Mouse (Mus musculus) fibroblast of lung, adult 2 months (primary cell): Measurements from ENCODE around the gene Ifnz.
A peak's percentile ranks its signal among the peaks of the same experiment; 100 is the strongest.
"Not testable (repeated sequence)": the region's sequence is repeated elsewhere in the genome, so short reads cannot be mapped to it uniquely, and the experiment has no call there.

Source experiments
- DNase-seq: peaks from one replicate; pipeline ENCODE4 v3.0.0-alpha.2; 2011; ENCODE audit warnings: low read depth

The Ifnz gene

GRCm38 (mm10) chr4:88781831-88782230 is at the start of gene Ifnz:
Gene Ifnz, plus strand, starts transcription at chr4:88782131.
- not testable (repeated sequence) for DNase-seq

GRCm38 (mm10) chr4:88738480-88738879 is 43.5 kb upstream of the Ifnz start:
- peak; percentile 58 for DNase-seq

- no peak for DNase-seq
Measured at GRCm38 (mm10) chr4:88739036-88739435, 42.9 kb upstream of the Ifnz start.

GRCm38 (mm10) chr4:88741426-88741825 is 40.5 kb upstream of the Ifnz start:
- no peak for DNase-seq

DNA sequence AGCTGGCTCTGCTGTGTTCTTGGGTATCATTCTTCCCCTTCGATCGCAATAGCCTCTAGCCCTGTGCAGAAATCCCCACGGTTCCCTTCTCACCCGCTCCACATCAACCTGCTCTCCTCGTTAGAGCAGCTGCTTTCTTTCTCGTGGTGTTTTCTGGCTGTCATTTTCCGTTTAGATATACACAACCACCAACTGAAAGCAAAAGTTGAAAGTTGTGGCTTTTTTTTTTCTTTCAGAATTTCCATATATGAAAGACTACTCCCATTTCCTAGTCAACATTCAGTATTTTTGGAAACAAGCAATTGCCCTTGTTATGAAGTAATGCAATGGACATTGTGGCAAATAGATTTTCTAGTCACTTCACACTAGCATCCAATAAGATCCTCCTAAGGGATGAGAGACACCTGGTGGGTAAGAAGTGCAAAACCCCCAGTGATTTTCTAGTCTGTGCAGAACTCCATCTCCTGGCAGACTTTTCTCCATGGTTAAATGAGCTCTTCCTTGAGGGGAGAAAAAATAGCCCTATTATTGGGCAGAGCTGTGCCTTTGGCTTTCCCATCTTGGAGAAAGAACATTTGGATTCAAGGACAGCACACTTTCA is 39.1 kb upstream of the Ifnz start:
- no peak for DNase-seq

- no peak for DNase-seq
Measured at GRCm38 (mm10) chr4:88744207-88744606, 37.7 kb upstream of the Ifnz start.

DNA sequence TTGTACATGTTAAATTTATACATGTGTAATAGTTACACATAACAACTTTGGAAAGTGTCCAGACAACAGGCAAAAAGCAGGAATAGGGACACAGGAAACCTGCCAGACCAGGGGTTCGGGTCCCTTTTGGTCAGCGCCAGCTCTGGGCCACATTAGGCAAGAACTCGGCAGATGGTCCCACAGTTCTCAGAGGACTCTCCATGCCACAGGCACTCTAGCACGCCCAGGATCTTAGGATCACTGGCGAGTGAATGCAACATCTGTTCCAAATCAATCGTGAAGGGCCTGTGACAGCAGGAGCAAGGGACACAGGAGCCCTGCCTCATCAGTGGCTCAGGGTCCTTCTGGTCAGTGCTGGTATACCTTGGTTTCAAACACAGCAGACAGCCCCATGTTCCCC is 32.0 kb upstream of the Ifnz start:
- no peak for DNase-seq

DNA sequence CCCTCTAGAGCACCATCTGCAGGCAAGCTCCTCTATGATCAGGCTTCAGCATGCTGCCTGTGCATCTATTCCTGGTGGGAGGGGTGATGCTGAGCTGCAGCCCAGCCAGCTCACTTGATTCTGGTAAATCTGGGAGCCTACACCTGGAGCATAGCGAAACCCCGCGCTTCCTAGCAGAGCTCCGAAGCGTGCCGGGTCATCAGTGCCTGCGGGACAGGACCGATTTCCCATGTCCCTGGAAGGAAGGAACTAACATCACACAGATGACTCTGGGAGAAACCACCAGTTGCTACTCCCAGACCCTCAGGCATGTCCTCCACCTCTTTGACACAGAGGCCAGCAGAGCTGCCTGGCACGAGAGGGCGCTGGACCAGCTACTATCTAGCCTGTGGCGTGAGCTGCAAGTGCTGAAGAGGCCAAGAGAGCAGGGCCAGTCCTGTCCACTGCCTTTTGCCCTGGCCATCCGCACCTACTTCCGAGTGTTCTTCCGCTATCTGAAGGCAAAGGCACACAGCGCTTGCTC is 27.1 kb upstream of the Ifnz start, which contains the start of gene Gm13271:
Gm13271 (plus strand) TSS at position 51 of the 523 bp plus-strand sequence.
- not testable (repeated sequence) for DNase-seq

DNA sequence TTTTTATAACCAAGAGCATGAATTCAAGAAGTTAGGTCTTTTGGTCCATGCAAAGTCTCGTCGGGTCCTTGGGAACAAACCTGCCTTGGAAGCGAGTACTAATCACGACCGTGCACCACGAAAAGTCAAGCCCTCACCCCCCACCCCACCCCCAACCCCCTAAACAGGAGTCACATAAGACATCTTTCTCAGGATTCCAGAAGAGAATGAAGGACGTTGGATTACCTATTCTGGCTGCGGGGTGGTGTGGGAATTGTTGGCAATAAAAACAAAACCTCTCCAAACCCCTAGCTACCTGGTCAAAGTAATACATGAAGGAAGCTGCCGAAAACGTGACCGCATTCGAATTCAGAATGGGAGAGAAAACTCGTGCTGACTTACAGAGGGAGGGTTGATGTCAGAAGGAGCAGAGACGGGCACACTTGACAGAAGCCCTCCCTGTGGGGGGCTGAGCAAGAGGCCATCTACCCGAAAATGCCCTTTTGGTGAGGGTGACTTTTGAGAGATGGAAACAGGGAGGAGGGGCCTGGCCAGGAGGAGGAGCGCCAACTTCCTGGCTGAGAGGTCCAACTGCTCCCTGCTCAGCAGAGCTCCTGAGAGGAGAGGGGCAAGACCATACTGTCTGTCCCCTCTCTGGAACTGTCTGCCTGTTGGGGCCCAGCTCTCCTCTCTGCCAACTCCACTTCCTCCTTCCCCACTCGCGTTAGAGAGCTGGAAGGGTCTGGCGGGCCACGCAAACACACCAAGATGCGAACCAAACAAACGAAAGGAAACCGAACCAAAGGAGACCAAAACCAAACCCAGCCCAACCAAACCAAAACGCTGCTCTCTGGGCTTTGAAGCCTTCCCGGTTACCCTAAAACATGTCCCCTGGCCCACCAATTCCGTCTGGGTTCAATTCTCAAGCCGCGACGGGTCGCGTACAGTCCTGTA is 25.1 kb upstream of the Ifnz start:
- DNase-seq = peak; percentile 19

DNA sequence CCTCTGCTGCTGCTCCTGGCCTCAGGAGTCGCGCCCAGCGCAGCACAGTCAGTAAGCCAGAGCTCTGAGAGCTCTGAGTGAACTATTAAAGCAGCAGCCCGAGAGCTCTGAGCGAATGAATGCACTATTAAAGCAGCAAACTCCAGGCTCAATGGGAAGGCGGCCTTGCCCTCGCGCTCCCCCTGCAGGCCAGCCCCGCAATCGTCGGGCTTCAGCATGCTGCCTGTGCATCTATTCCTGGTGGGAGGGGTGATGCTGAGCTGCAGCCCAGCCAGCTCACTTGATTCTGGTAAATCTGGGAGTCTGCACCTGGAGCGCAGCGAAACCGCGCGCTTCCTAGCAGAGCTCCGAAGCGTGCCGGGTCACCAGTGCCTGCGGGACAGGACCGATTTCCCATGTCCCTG is 24.3 kb upstream of the Ifnz start:
- peak; percentile 79 for DNase-seq

GRCm38 (mm10) chr4:88758751-88759150 is 23.2 kb upstream of the Ifnz start:
- DNase-seq = not testable (repeated sequence)

- not testable (repeated sequence) for DNase-seq
Measured at GRCm38 (mm10) chr4:88759610-88760268, 22.2 kb upstream of the Ifnz start, which contains the start of gene Gm13283. Gene Gm13283, plus strand, starts transcription at chr4:88760119.

GRCm38 (mm10) chr4:88760431-88760830 is 21.5 kb upstream of the Ifnz start:
- DNase-seq = peak; percentile 80

- DNase-seq = not testable (repeated sequence)
Measured at GRCm38 (mm10) chr4:88761776-88762175, 20.2 kb upstream of the Ifnz start.

- not testable (repeated sequence) for DNase-seq
Measured at GRCm38 (mm10) chr4:88762341-88762740, 19.6 kb upstream of the Ifnz start.

DNA sequence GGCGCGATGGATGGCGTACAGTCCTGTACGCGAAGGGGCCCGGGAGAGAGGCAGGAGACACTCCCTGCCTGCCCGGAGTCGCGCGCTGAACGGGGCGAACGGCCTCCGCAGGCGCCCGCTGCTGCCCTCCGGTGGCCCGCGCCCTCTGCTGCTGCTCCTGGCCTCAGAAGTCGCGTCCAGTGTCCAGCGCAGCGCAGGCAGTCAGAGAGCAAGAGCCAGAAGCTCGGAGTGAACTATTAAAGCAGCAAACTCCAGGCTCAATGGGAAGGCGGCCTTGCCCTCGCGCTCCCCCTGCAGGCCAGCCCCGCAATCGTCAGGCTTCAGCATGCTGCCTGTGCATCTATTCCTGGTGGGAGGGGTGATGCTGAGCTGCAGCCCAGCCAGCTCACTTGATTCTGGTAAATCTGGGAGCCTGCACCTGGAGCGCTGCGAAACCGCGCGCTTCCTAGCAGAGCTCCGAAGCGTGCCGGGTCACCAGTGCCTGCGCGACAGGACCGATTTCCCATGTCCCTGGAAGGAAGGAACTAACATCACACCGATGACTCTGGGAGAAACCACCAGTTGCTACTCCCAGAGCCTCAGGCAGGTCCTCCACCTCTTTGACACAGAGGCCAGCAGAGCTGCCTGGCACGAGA is 18.4 kb upstream of the Ifnz start:
- peak; percentile 65 for DNase-seq

GRCm38 (mm10) chr4:88773534-88773933 is 8.4 kb upstream of the Ifnz start, which contains the start of gene Gm13290:
Gene Gm13290, plus strand, starts transcription at chr4:88773834.
- not testable (repeated sequence) for DNase-seq

GRCm38 (mm10) chr4:88776622-88777021 is 5.3 kb upstream of the Ifnz start, which contains the start of gene Gm13289:
Gene Gm13289, plus strand, starts transcription at chr4:88776922.
- not testable (repeated sequence) for DNase-seq

- DNase-seq = not testable (repeated sequence)
Measured at GRCm38 (mm10) chr4:88779550-88779949, 2.4 kb upstream of the Ifnz start, which contains the start of gene Gm13272. Gene Gm13272, plus strand, starts transcription at chr4:88779850.

DNA sequence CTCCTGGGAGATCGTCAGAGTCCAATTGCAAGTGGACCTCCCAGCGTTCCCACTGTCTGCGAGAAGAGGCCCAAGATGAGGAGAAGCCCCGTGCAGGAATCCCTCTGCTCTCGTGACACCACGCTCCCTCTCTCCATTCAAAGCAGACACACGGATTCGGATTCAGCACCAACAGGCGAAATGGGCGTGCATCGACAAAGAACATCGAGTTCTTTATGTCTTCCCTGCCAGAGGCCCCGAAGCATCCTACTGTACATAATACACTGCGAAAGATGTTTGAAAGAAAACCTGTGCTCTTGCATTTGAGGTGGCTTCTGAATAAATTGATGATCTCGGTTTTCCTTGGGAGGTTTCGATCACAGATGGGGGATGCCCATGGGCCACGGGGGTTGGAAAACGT is 1.6 kb upstream of the Ifnz start:
- not testable (repeated sequence) for DNase-seq

DNA sequence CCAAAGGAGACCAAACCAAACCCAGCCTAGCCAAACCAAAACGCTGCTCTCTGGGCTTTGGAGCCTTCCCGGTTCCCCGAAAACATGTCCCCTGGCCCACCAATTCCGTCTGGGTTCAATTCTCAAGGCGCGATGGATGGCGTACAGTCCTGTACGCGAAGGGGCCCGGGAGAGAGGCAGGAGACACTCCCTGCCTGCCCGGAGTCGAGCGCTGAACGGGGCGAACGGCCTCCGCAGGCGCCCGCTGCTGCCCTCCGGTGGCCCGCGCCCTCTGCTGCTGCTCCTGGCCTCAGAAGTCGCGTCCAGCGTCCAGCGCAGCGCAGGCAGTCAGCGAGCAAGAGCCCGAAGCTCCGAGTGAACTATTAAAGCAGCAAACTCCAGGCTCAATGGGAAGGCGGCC is 404 bp downstream of the Ifnz start:
- not testable (repeated sequence) for DNase-seq
